Comparison of ENCODE assay signal across 8 mouse cellular contexts in genomic region chr6:108064918-108065526, GRCm38 (mm10). TPM values are rescaled to one million over a fixed set of nuclear protein-coding genes. Genes with fewer than 3 reads are reported as not detected.
DNase-seq lines count a peak whose midpoint lies in the region; ATAC-seq and TF ChIP-seq lines count a peak whose summit lies in the region.

Setmar (plus strand) TSS chr6:108065045.

- H3K9ac ChIP-seq in forebrain, embryonic 15.5 days (replicated peaks), result peak within 1 kb of the TSS; percentile 58

- H3K27ac ChIP-seq in forebrain, embryonic 15.5 days (replicated peaks), result peak within 1 kb of the TSS; percentile 96

- ATAC-seq in forebrain, embryonic 15.5 days (replicated peaks), result peak; percentile 98
- ATAC-seq in neutrophil, adult 5-6 weeks (ENCODE audit: extremely low read depth, insufficient number of reproducible peaks, low FRiP score, poor library complexity, severe bottlenecking), result peak; percentile 92

- DNase-seq in ES-CJ7 (ENCODE audit: low read depth, low spot score), result peak; percentile 93
- peak; percentile 98 for DNase-seq in cerebellum, adult 11 months
- DNase-seq in heart, postnatal 25 days (ENCODE audit: low spot score), result peak; percentile 89
- DNase-seq in layer of hippocampus, adult 18-20 months (ENCODE audit: low spot score in 2 of 2), result peak; percentile 95 to 97
- peak; percentile 99 for DNase-seq in lung, adult 2 months
- peak; percentile 90 to 93 for DNase-seq in thymus, adult 18-20 months

- H3K4me2 ChIP-seq in forebrain, embryonic 15.5 days (replicated peaks), result peak within 1 kb of the TSS; percentile 50

- TF ChIP-seq POLR2A in lung, adult 2 months (IDR thresholded peaks at IDR 0.05; ENCODE audit: borderline replicate concordance, extremely low read depth, low read depth, low read length), result peak; percentile 62

- intact Hi-C loops in heart, postnatal 25 days (cut with DNase I), result loop anchor here (10.0 kb wide), 1 partner anchor 610 kb away; no protein-coding TSS in a partner anchor

- peak within 1 kb of the TSS; percentile 56 for H3K4me3 ChIP-seq in forebrain, embryonic 15.5 days
- H3K4me3 ChIP-seq in lung, adult 2 months (replicated peaks; ENCODE audit: extremely low read depth, low read depth, low read length), result peak within 1 kb of the TSS; percentile 95

- no peak for TF ChIP-seq CTCF in lung, adult 2 months (IDR thresholded peaks at IDR 0.05; ENCODE audit: insufficient read depth, low read length)

- H3K9me3 ChIP-seq in forebrain, embryonic 15.5 days, result no peaks in the 10 kb centered on the region

- no peaks in the 10 kb centered on the region for H3K4me1 ChIP-seq in forebrain, embryonic 15.5 days
- H3K4me1 ChIP-seq in lung, adult 2 months (ENCODE audit: control insufficient read depth, insufficient read depth, low read length), result no peaks in the 10 kb centered on the region

- no peaks in the 10 kb centered on the region for H3K36me3 ChIP-seq in forebrain, embryonic 15.5 days

- H3K27me3 ChIP-seq in forebrain, embryonic 15.5 days, result no peaks in the 10 kb centered on the region

- under 1% methylated on average over 24 of the region's 24 CpGs for WGBS in forebrain, embryonic 15.5 days
- under 1% methylated on average over 24 of the region's 24 CpGs for WGBS in lung, adult 2 months

RNA-seq across cellular contexts. Expression of gene Setmar, which starts in this region (rescaled TPM):
- polyA plus RNA-seq in forebrain, embryonic 15.5 days (2015; fragmentation: Nextera tagmentation; extraction: Ambion mirVana), result 7.5 and 7.8 TPM in 2 replicates
- total RNA-seq in heart, postnatal 25 days (2021), result 1 to 10 TPM; 3.0 to 3.7 TPM
- 1 to 10 TPM; 8.6 to 8.7 TPM for total RNA-seq in layer of hippocampus, adult 18-20 months (2021)
- 1.5 and 2.9 TPM in 2 replicates for polyA plus RNA-seq in lung, adult 2 months (2012; rRNA removed)
- 1.7 and 2.1 TPM in 2 replicates for total RNA-seq in neutrophil, adult 5-6 weeks (2017)

Comparison
In these comparisons a context has a peak if more than half of its experiments do, and no peak if none do; other contexts are left out.
1. Peak in every context shown above with its lines: DNase-seq, ATAC-seq, H3K4me3 ChIP-seq and H3K27ac ChIP-seq.